23 mouse cellular contexts compared by ENCODE assay signal in the genomic region with DNA sequence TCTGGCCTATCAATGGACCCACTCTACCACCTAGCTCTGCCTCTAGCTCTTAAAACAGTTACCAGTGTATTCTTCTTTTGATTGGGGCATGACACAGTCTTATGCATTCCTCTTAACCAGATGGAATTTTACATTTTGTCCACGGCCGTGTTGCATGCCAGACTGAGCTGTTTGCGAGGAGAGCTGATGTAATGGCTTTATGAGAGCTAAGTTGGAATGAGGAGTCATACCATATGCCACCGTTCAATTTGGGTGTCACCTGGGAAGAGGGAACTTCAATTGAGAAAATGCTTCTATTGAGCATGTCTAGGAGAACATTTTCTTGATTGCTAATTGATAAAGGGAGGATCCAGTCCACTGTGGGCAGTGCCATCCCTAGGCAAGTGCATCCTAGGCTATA. TPM values are rescaled to one million over a fixed set of nuclear protein-coding genes. Genes with fewer than 3 reads are reported as not detected.
A peak's percentile ranks its signal among the peaks of the same experiment; 100 is the strongest.
DNase-seq lines count a peak whose midpoint lies in the region; ATAC-seq and TF ChIP-seq lines count a peak whose summit lies in the region.
"Had no signal": no experiment of that assay in that cellular context is flagged by ENCODE, and none has a peak within 500 bp of the region (broad histone marks: within the 10 kb centered on the region; RNA-seq: fewer than 3 reads in every experiment).

No protein-coding gene starts in this region.

- H3K4me3 ChIP-seq in embryonic fibroblast, embryonic 13.5 days (ENCODE audit: insufficient read depth, low read length) = no peak overlapping the region
- H3K4me3 ChIP-seq: forebrain, embryonic 12.5 days; forebrain, embryonic 15.5 days; gastrocnemius, adult 2 months; hindbrain, embryonic 10.5 days; hindbrain, embryonic 13.5 days; intestine, embryonic 15.5 days had no signal

- H3K27ac ChIP-seq in embryonic fibroblast, embryonic 13.5 days (ENCODE audit: insufficient read depth, low read length) = peak overlapping the region; percentile 45; the same call in 1 of the 2 replicates
- H3K27ac ChIP-seq: forebrain, embryonic 12.5 days; forebrain, embryonic 15.5 days; gastrocnemius, adult 2 months; hindbrain, embryonic 10.5 days; hindbrain, embryonic 13.5 days; intestine, embryonic 15.5 days had no signal

- no peak for DNase-seq in cerebellum, postnatal 36 days
- no peak for DNase-seq in frontal cortex, postnatal 25 days (ENCODE audit: low spot score in 2 of 2)
- DNase-seq in heart, postnatal 4 days = no peak
- DNase-seq: adrenal gland, adult 8-10 months; adrenal gland, postnatal 25 days; B cell, adult 2 months; cerebellum, adult 11 months; cerebellum, adult 9-11 months; gastrocnemius, adult 2 months; gastrocnemius, postnatal 14 days; heart, adult 11 months; kidney, adult 11 months; kidney, adult 8-10 months had no signal

- ATAC-seq in cerebellum, adult (ENCODE audit: insufficient number of reproducible peaks, low FRiP score, low TSS enrichment) = peak; percentile 84
- peak; percentile 50; the same call in 1 of the 2 replicates for ATAC-seq in frontal cortex, adult (ENCODE audit: low TSS enrichment)
- ATAC-seq: activated CD4-positive, CD25-positive, alpha-beta regulatory T cell, adult 4 months; forebrain, embryonic 15.5 days; hindbrain, embryonic 16.5 days; intestine, embryonic 15.5 days had no signal

- TF ChIP-seq POLR2A in embryonic fibroblast, embryonic 13.5 days (IDR thresholded peaks at IDR 0.05; ENCODE audit: low read depth, low read length) = no peak

- TF ChIP-seq CTCF in embryonic fibroblast, embryonic 13.5 days (IDR thresholded peaks at IDR 0.05; ENCODE audit: borderline replicate concordance, insufficient read depth, low read length) = no peak

- peaks cover 4% of the 10 kb centered on the region; the same call in 1 of the 2 replicates for H3K4me1 ChIP-seq in embryonic fibroblast, embryonic 13.5 days (ENCODE audit: control insufficient read depth, insufficient read depth, low read length)
- H3K4me1 ChIP-seq: intestine, embryonic 15.5 days had no signal

RNA-seq across cellular contexts. Expression of gene Map4k4, which starts 18.2 kb away (rescaled TPM):
- 259 and 286 TPM in 2 replicates for polyA plus RNA-seq in embryonic fibroblast, embryonic 13.5 days (2011; ENCODE audit: insufficient read length, low read depth, missing spikeins)
- 100 to 1,000 TPM; 207 to 231 TPM for total RNA-seq in heart, postnatal 4 days (2021)
